Mouse (Mus musculus) kidney, adult 9 months (tissue): ENCODE results near the gene Ccnt1.
A peak's percentile ranks its signal among the peaks of the same experiment; 100 is the strongest.
"Not testable (repeated sequence)": the region's sequence is repeated elsewhere in the genome, so short reads cannot be mapped to it uniquely, and the experiment has no call there.

ENCODE experiments used
- DNase-seq: peaks from one replicate; pipeline ENCODE4 v3.0.0; 2022

Ccnt1 gene

GRCm38 (mm10) chr15:98595049-98595448 lies 24.3 kb upstream of the Ccnt1 start:
- no peak for DNase-seq

GRCm38 (mm10) chr15:98594193-98594592 lies 23.5 kb upstream of the Ccnt1 start:
- no peak for DNase-seq

- DNase-seq, result no peak
Measured at GRCm38 (mm10) chr15:98591396-98591795, 20.7 kb upstream of the Ccnt1 start.

- DNase-seq, result no peak
Measured at GRCm38 (mm10) chr15:98589640-98590336, 19.1 kb upstream of the Ccnt1 start.

DNA sequence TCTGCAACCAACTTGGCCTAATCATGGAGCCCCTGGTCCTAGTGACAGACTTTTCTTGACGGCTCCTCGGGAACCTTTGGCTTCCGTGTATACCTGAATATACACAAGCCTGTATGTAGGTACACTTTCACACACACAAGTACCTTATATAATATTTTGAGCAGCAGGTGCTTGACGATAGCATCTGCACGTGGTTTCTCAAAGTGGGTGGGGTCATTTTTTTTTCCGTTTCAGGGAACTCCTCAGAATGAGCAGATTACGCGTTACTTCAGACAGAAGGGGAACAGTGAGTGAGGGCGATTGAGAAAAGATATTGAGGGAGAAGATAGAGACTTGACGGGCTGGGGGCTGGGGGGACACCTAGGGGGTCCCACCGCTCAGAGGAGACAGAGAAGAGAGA lies 17.0 kb upstream of the Ccnt1 start:
- no peak for DNase-seq

DNA sequence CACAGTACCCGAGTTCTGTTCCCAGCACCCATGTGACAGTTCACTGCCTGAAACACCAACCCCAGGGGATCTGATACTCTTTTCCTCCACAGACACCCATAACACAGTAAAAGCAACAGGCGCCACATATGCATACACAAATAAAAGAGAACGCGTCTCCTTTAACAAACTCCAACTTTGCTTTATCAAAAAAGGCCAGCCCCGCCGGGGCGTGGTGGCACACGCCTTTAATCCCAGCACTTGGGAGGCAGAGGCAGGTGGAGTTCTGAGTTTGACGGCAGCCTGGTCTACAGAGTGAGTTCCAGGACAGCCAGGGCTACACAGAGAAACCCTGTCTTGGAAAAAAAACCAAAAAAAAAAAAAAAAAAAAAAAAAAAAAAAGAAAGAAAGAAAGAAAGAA lies 15.4 kb upstream of the Ccnt1 start:
- DNase-seq, result not testable (repeated sequence)

DNA sequence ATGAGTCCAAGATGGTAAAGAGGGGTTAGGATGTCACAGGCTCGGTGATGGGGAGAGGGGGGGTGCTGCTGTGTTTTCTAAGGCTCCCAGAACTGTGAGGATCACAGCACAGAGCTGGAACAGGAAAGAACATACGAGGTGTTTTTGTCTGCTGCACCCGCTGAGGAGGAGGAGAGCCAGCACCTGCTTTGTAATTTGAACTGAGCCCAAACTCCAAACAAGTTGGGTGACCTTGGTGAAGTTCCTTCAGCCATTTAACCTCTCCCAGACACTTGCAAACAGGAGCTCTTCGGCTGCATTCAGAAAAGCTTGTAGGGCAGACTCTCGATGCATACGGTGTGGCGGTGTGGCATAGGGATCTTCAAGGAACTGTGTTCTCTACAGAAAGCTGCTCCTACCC lies 14.7 kb upstream of the Ccnt1 start:
- peak; percentile 59 for DNase-seq

- DNase-seq, result no peak
Measured at GRCm38 (mm10) chr15:98582996-98583395, 12.3 kb upstream of the Ccnt1 start.

DNA sequence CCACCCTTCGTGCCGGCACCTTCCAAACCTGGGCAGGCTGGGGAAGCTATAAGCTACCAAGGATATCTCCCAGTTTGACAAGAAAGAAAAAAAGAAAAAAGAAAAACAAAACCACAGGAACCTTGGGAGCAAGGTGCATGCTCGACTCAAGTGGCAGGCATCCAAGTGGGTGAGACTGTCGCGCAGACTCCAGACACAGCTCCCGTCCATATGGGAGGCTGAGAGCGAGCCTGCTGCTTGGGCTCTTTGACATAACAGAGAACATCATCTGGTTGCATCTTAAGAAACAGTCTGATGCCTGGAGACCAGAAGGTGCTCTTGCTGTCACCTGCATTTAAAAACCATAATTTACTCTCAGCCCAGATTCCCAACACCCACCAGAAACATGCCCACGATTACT lies 11.7 kb upstream of the Ccnt1 start:
- peak; percentile 60 for DNase-seq

GRCm38 (mm10) chr15:98579795-98580464 lies 9.2 kb upstream of the Ccnt1 start:
- peak; percentile 90 for DNase-seq

GRCm38 (mm10) chr15:98579310-98579709 lies 8.6 kb upstream of the Ccnt1 start:
- DNase-seq, result no peak

- DNase-seq, result no peak
Measured at GRCm38 (mm10) chr15:98573293-98573692, 2.6 kb upstream of the Ccnt1 start.

GRCm38 (mm10) chr15:98569795-98570365 lies 843 bp downstream of the Ccnt1 start:
- no peak for DNase-seq

- DNase-seq, result no peak
Measured at GRCm38 (mm10) chr15:98569216-98569615, 1.5 kb downstream of the Ccnt1 start.

- DNase-seq, result peak; percentile 46
Measured at GRCm38 (mm10) chr15:98568256-98569033, 2.3 kb downstream of the Ccnt1 start.

GRCm38 (mm10) chr15:98567278-98568134 lies 3.2 kb downstream of the Ccnt1 start:
- DNase-seq, result peak; percentile 100

GRCm38 (mm10) chr15:98566973-98567277 lies 3.8 kb downstream of the Ccnt1 start:
- DNase-seq, result no peak

DNA sequence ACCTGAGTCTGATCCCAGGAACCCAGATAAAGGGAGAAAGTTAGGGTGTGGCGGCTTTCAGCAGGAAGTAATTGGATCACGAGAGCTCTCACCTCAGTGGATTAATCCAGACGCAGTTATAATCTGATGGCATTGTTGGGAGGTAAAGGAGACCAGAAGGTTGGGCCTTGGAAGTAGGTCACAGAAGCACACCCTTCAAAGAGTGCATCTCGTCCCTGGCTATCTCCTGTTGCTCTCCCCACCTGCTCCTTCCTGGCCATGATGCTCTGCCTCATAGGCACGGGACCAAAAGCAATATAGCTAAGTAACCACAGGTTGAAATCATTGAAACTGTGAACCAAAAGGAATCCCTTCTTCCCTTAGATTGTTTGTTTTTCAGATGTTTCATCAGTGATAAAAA lies 13.5 kb downstream of the Ccnt1 start:
- DNase-seq, result no peak

- DNase-seq, result no peak
Measured at GRCm38 (mm10) chr15:98555881-98556280, 14.8 kb downstream of the Ccnt1 start.

- DNase-seq, result no peak
Measured at GRCm38 (mm10) chr15:98552758-98553157, 18.0 kb downstream of the Ccnt1 start.

DNA sequence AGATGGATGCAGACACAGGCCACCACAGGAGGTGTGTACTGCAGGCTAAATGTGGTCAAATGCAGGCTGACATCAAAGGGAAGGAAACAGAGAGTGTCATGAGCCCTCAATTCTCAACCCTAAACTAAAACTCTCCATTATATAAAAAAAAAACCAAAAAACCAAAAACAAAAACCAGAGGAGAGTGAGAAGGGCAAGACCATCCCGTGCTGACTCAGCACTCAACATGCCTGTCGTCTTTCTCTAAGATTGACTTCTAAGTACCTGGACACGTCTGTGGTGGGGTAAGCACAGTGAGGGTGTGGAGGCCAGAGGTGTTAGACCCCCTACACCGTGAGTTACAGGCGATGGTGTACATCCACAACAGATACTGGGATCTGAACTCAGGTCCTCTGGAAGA lies 23.9 kb downstream of the Ccnt1 start:
- DNase-seq, result no peak

DNA sequence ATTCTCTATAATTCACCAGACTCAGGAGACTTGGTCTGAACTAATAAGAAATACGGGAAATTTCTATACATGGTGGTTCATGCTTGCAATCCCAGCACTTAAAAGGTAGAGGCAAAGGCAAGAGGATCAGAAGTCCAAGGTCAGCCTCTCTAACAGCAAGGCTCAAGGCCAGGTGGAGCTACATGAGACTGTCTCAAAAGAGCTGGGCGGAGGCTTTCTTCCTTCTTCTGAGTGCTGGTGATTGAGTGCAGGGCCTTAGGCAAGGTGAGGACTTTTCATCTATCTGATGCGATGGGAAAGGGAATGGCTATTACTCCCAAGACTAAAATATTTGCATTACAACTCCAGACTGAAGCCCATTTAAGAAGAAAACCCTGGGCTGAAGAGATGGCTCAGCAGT lies 25.6 kb downstream of the Ccnt1 start:
- no peak for DNase-seq

GRCm38 (mm10) chr15:98543341-98543740 lies 27.4 kb downstream of the Ccnt1 start:
- no peak for DNase-seq
